Mouse (Mus musculus) hindbrain, embryonic 10.5 days (tissue): ENCODE measurements at regions not wholly inside any gene's neighbourhood (a gene's known extent, or its start where the extent isn't known, plus 50 kb on each side); places are given as distances from the start of the nearest gene placed in this dataset.

Experiments
- DNase-seq: peaks from one replicate; pipeline ENCODE4 v3.0.0-alpha.2; 2017; ENCODE audit warnings: low spot score
- H3K27ac ChIP-seq: fragments of 300-500 bp; sonication (generic); 2 replicates; pipeline ENCODE4 v1.5.1; 2016; ENCODE audit warnings: mild to moderate bottlenecking, moderate library complexity
- H3K27me3 ChIP-seq: fragments of 300-500 bp; sonication (generic); 2 replicates; pipeline ENCODE4 v1.6.1; 2016; ENCODE audit warnings: mild to moderate bottlenecking; ENCODE audit not compliant: poor library complexity, insufficient read depth, severe bottlenecking
- H3K36me3 ChIP-seq: fragments of 300-500 bp; sonication (generic); 2 replicates; pipeline ENCODE4 v1.6.1; 2016; ENCODE audit warnings: mild to moderate bottlenecking, moderate library complexity
- H3K4me1 ChIP-seq: fragments of 300-500 bp; sonication (generic); replicated peaks from 2 replicates; pipeline ENCODE4 v1.6.1; 2016; ENCODE audit warnings: mild to moderate bottlenecking
- H3K4me3 ChIP-seq: fragments of 300-500 bp; sonication (generic); 2 replicates; pipeline ENCODE4 v1.5.1; 2016; ENCODE audit warnings: mild to moderate bottlenecking, moderate library complexity
- H3K9me3 ChIP-seq: fragments of 300-500 bp; sonication (generic); 2 replicates; pipeline ENCODE4 v1.6.1; 2016; ENCODE audit warnings: mild to moderate bottlenecking, moderate library complexity
- WGBS: fragments of 180-500 bp; shearing (Covaris S2); methylation state at CpG from one replicate; pipeline ENCODE4 v1.1.7; 2016; 5-methylcytosine and 5-hydroxymethylcytosine counted together

DNA sequence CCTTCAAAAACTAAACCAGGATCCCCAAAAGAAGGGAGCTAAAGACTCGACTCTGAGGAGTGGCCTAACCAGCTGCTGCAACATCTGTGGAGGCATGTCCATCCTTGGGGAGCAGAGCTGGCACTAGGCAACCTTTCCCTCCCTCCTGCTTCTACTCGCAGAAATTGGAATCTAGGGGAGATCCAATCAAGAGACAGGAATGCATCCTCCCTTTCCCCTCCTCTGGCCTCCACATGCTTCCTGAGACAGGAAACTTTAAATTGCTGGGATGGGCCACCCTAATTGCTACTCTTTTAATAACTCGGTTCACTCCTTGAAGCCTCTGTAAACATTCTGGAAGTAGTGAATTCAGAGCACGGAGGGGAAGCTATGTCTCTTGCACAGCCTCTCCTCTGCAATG, 117.9 kb downstream of the Trib2 start:
- H3K9me3 ChIP-seq: no peaks in the 10 kb centered on the region
- H3K4me3 ChIP-seq: no peak overlapping the region
- WGBS: 55% methylated on average over 4 of the region's 4 CpGs
- no peak overlapping the region for H3K27ac ChIP-seq
- peaks cover 10% of the 10 kb centered on the region for H3K4me1 ChIP-seq
- H3K27me3 ChIP-seq: no peaks in the 10 kb centered on the region
- DNase-seq: no peak
- H3K36me3 ChIP-seq: no peaks in the 10 kb centered on the region

DNA sequence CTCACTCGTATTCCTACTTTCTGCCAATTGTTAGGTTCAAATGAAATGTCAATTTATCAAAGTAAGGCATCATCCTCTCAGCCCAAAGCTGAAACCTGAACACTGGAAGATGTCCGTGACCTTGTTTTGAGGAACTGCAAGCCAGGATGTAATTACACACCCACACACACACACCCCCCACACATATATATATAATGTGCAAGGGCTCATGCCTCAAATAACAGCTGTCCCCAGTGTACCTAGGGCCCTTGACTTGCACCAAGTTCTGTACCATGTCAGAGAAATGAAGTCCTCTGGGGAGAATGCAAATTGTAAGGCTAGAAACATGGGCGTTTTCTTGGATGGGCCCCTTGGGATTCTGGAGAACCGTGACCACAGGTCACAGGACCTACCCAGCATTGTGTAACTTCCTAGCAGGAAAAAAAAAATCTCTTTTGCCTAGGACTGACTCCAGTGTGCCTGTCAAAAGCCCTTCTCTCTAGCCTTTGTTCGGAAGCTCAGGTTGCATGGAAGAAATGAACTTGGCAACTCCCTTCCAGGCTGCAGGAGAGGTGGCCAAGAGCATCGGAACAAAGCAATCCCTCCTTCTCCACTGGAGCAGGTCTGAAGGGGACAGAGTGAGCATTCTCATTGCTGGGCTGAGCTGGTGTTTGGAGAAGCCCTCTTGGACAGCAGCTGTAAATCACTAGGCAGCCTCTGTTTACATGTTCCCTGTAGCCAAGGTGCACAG, 118.5 kb downstream of the Trib2 start:
- WGBS: 65% methylated on average over 6 of the region's 6 CpGs
- H3K4me3 ChIP-seq: no peak overlapping the region
- H3K27me3 ChIP-seq: no peaks in the 10 kb centered on the region
- H3K36me3 ChIP-seq: no peaks in the 10 kb centered on the region
- no peak for DNase-seq
- H3K27ac ChIP-seq: peak overlapping the region; percentile 64; the same call in 1 of the 2 replicates
- peaks cover 10% of the 10 kb centered on the region for H3K4me1 ChIP-seq
- no peaks in the 10 kb centered on the region for H3K9me3 ChIP-seq

GRCm38 (mm10) chr12:15688342-15688741, 128.4 kb downstream of the Trib2 start:
- DNase-seq: no peak
- Histone ChIP-seq H3K4me1 (no peaks in the 10 kb centered on the region), H3K9me3 (no peaks in the 10 kb centered on the region), H3K27me3 (no peaks in the 10 kb centered on the region), H3K36me3 (no peaks in the 10 kb centered on the region), H3K27ac (no peak overlapping the region), H3K4me3 (no peak overlapping the region)
- 90% methylated on average over 2 of the region's 2 CpGs for WGBS

GRCm38 (mm10) chr12:15684311-15684710, 132.4 kb downstream of the Trib2 start:
- H3K36me3 ChIP-seq: no peaks in the 10 kb centered on the region
- H3K27me3 ChIP-seq: no peaks in the 10 kb centered on the region
- no peak for DNase-seq
- H3K4me1 ChIP-seq: no peaks in the 10 kb centered on the region
- WGBS: 88% methylated on average over 5 of the region's 5 CpGs
- no peak overlapping the region for H3K4me3 ChIP-seq
- H3K27ac ChIP-seq: no peak overlapping the region
- no peaks in the 10 kb centered on the region for H3K9me3 ChIP-seq

DNA sequence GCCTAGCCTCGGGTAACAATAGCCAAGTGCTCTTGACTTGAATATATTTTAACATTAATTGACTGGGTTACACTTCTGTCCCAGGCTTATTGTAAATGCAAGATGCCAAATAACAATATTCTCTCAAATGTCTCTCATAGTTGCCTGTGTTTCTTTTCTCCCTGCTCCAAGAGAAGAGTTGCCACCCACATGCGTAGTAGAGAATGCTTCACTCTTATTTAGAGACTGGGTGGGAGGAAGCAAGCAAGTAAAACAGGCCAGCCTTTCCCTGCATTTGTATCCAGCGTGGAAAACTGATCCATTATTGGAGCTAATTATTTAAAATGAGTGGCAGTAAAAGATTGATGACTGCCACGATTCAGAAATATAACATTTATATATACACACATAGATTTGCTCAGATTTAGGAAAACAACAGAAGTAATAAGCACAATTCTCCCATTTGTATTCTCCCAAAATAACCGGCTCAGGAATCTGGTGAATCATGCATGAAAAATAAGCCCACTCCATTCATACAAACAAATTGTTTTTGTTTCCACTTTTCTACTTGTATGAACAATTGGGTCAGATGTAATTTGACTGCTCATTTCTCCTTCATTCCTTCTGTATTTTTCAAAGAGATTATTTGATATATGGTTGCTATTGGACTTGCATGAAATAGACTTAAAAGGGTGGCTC, 134.9 kb downstream of the Trib2 start:
- Histone ChIP-seq H3K27me3 (no peaks in the 10 kb centered on the region), H3K27ac (no peak overlapping the region), H3K9me3 (no peaks in the 10 kb centered on the region), H3K36me3 (no peaks in the 10 kb centered on the region), H3K4me1 (no peaks in the 10 kb centered on the region), H3K4me3 (no peak overlapping the region)
- 82% methylated on average over 5 of the region's 5 CpGs for WGBS
- DNase-seq: no peak

- 77% methylated on average over 3 of the region's 3 CpGs for WGBS
- H3K4me1 ChIP-seq: no peaks in the 10 kb centered on the region
- no peak overlapping the region for H3K4me3 ChIP-seq
- no peak for DNase-seq
- no peaks in the 10 kb centered on the region for H3K27me3 ChIP-seq
- H3K27ac ChIP-seq: no peak overlapping the region
- no peaks in the 10 kb centered on the region for H3K36me3 ChIP-seq
- H3K9me3 ChIP-seq: no peaks in the 10 kb centered on the region
Observed at GRCm38 (mm10) chr12:15676127-15676526, 140.6 kb downstream of the Trib2 start.

- Histone ChIP-seq H3K9me3 (no peaks in the 10 kb centered on the region), H3K27ac (no peak overlapping the region), H3K27me3 (no peaks in the 10 kb centered on the region), H3K4me3 (no peak overlapping the region), H3K4me1 (no peaks in the 10 kb centered on the region), H3K36me3 (no peaks in the 10 kb centered on the region)
- 73% methylated on average over 2 of the region's 2 CpGs for WGBS
- DNase-seq: no peak
Observed at GRCm38 (mm10) chr12:15659755-15660154, 157.0 kb downstream of the Trib2 start.

GRCm38 (mm10) chr12:15659332-15659731, 157.4 kb downstream of the Trib2 start:
- Histone ChIP-seq H3K27me3 (no peaks in the 10 kb centered on the region), H3K4me1 (no peaks in the 10 kb centered on the region), H3K9me3 (no peaks in the 10 kb centered on the region), H3K36me3 (no peaks in the 10 kb centered on the region), H3K4me3 (no peak overlapping the region), H3K27ac (no peak overlapping the region)
- DNase-seq: no peak
- WGBS: 76% methylated on average over 2 of the region's 2 CpGs

DNA sequence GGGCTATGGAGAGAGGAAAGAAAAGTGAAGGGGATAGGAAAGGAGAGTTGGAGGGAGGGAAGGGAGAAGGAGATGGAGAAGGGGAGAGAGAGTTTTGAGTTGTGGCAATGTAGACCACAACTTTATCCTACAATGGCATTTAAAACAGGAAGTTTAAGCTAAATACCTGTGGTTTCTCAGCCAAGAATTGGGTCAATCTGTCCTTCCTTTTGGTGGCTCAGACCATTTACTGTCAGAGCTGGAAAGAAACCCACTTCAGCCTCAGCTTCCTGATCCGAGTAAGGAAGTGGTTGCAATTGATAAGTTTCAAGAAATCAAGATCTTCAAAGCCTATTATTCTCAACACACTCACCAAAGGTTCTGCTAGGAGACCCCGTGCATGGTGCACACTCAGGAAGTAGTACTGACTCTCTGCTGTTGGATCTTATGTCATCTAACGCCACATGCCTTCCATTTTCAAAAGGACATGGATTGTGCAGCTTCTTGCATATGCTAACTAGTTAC, 158.9 kb downstream of the Trib2 start:
- Histone ChIP-seq H3K9me3 (no peaks in the 10 kb centered on the region), H3K36me3 (no peaks in the 10 kb centered on the region), H3K4me1 (no peaks in the 10 kb centered on the region), H3K4me3 (no peak overlapping the region), H3K27ac (no peak overlapping the region), H3K27me3 (no peaks in the 10 kb centered on the region)
- WGBS: 84% methylated on average over 3 of the region's 3 CpGs
- DNase-seq: no peak

GRCm38 (mm10) chr12:15654585-15654984, 162.1 kb downstream of the Trib2 start:
- no peaks in the 10 kb centered on the region for H3K4me1 ChIP-seq
- H3K9me3 ChIP-seq: no peaks in the 10 kb centered on the region
- WGBS: 92% methylated on average over 4 of the region's 4 CpGs
- DNase-seq: no peak
- H3K27ac ChIP-seq: no peak overlapping the region
- no peaks in the 10 kb centered on the region for H3K36me3 ChIP-seq
- no peak overlapping the region for H3K4me3 ChIP-seq
- no peaks in the 10 kb centered on the region for H3K27me3 ChIP-seq

GRCm38 (mm10) chr12:15653357-15653763, 163.4 kb downstream of the Trib2 start:
- H3K27me3 ChIP-seq: no peaks in the 10 kb centered on the region
- H3K4me1 ChIP-seq: no peaks in the 10 kb centered on the region
- 59% methylated on average over 8 of the region's 8 CpGs for WGBS
- no peak overlapping the region for H3K4me3 ChIP-seq
- H3K36me3 ChIP-seq: no peaks in the 10 kb centered on the region
- no peaks in the 10 kb centered on the region for H3K9me3 ChIP-seq
- H3K27ac ChIP-seq: no peak overlapping the region
- no peak for DNase-seq

GRCm38 (mm10) chr12:15651293-15651692, 165.4 kb downstream of the Trib2 start:
- H3K4me3 ChIP-seq: no peak overlapping the region
- 98% methylated on average over 2 of the region's 2 CpGs for WGBS

GRCm38 (mm10) chr12:15649906-15650305, 166.8 kb downstream of the Trib2 start:
- Histone ChIP-seq H3K36me3 (no peaks in the 10 kb centered on the region), H3K27ac (no peak overlapping the region), H3K9me3 (no peaks in the 10 kb centered on the region), H3K4me3 (no peak overlapping the region), H3K4me1 (no peaks in the 10 kb centered on the region), H3K27me3 (no peaks in the 10 kb centered on the region)
- WGBS: 76% methylated on average over 4 of the region's 4 CpGs
- DNase-seq: no peak

More at GRCm38 (mm10) chr12:15651293-15651692, 165.4 kb downstream of the Trib2 start:
- no peaks in the 10 kb centered on the region for H3K27me3 ChIP-seq
- H3K4me1 ChIP-seq: no peaks in the 10 kb centered on the region
- no peak for DNase-seq
- no peaks in the 10 kb centered on the region for H3K36me3 ChIP-seq
- no peak overlapping the region for H3K27ac ChIP-seq
- no peaks in the 10 kb centered on the region for H3K9me3 ChIP-seq
